Mouse (Mus musculus) kidney, embryonic 14.5 days (tissue): ENCODE data around the gene Sema7a. TPM values are rescaled to one million over a fixed set of nuclear protein-coding genes. Genes with fewer than 3 reads are reported as not detected.

Experiments used
- ATAC-seq: fragments of 200-750 bp; cut with Nextera tagmentation; 2 replicates; pipeline ENCODE4 v1.8.0; 2017; ENCODE audit warnings: moderate number of reproducible peaks, mild to moderate bottlenecking, moderate TSS enrichment, moderate library complexity; ENCODE audit not compliant: low FRiP score, low TSS enrichment
- H3K27ac ChIP-seq: fragments of 300-500 bp; sonication (generic); 2 replicates; pipeline ENCODE4 v1.5.1; 2014; ENCODE audit warnings: low read depth, mild to moderate bottlenecking, low read length, moderate library complexity, mixed read lengths
- H3K27me3 ChIP-seq: fragments of 300-500 bp; sonication (generic); 2 replicates; pipeline ENCODE4 v1.6.1; 2014; ENCODE audit warnings: mild to moderate bottlenecking, low read length; ENCODE audit not compliant: control insufficient read depth, insufficient read depth
- H3K36me3 ChIP-seq: fragments of 300-500 bp; sonication (generic); 2 replicates; pipeline ENCODE4 v1.6.1; 2014; ENCODE audit warnings: low read length, mixed read lengths; ENCODE audit not compliant: control insufficient read depth, insufficient read depth
- H3K4me1 ChIP-seq: fragments of 300-500 bp; sonication (generic); 2 replicates; pipeline ENCODE4 v1.6.1; 2014; ENCODE audit warnings: low read length, mixed read lengths; ENCODE audit not compliant: control insufficient read depth, insufficient read depth
- H3K4me2 ChIP-seq: fragments of 300-500 bp; sonication (generic); replicated peaks from 2 replicates; pipeline ENCODE4 v1.6.1; 2014; ENCODE audit warnings: low read depth, mild to moderate bottlenecking, low read length
- H3K4me3 ChIP-seq: fragments of 300-500 bp; sonication (generic); 2 replicates; pipeline ENCODE4 v1.5.1; 2014; ENCODE audit warnings: mild to moderate bottlenecking, low read length
- H3K9ac ChIP-seq: fragments of 300-500 bp; sonication (generic); 2 replicates; pipeline ENCODE4 v1.6.1; 2014; ENCODE audit warnings: low read depth, mild to moderate bottlenecking, low read length, moderate library complexity
- H3K9me3 ChIP-seq: fragments of 300-500 bp; sonication (generic); 2 replicates; pipeline ENCODE4 v1.6.1; 2016; ENCODE audit warnings: low read length; ENCODE audit not compliant: control insufficient read depth
- WGBS: fragments of 180-500 bp; shearing (Covaris S2); extraction: QIAGEN DNeasy Blood & Tissue Kit; methylation state at CpG from one replicate; pipeline ENCODE4 v1.1.7; 2014; 5-methylcytosine and 5-hydroxymethylcytosine counted together
- polyA plus RNA-seq: library from polyadenylated mRNA; unstranded; fragments of >200 nt; fragmentation: Nextera tagmentation; extraction: Ambion mirVana; gene quantifications from 2 replicates; pipeline ENCODE4 v1.2.1, GENCODE M21; 2014

Gene Sema7a
- polyA plus RNA-seq, 1 experiment from 2014 or later, result 0.93 TPM

DNA sequence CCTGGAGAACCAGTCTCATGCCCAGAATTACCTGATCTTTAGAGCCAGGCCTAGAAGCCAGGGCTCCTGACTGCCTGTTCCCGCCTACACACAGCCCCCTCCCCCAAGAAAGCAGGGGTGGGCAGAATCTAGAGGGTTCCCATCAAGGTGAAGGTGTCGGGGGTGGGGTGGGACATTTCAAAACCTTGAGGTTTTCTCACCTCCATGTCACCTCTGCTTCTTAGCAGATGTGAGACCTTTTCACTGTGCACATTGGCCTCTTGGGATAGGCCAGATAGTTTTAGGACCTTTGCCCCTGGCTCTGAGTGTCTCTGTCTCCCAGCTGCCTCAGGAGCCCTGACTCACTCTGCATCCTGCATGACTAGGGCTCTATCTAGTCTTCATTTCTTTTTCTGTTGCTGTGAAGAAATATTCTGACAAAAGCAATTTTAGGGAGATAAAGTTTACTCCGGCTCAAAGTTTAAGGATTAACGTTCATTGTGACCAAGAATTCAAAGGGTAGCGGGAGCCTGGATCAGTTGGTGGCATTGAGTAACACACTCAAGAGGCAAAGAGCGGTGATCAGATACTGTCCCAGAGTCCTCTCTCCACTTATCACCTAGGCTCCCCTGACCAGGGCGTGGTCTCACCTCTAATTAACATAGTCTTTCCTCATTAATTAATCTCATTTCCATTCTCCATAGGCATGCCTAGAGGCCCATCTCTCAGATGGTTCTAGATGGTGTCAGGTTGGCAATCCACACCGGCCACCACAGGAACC is 29.1 kb downstream of the Sema7a start:
- no peak for ATAC-seq
- 79% methylated on average over 8 of the region's 8 CpGs for WGBS

DNA sequence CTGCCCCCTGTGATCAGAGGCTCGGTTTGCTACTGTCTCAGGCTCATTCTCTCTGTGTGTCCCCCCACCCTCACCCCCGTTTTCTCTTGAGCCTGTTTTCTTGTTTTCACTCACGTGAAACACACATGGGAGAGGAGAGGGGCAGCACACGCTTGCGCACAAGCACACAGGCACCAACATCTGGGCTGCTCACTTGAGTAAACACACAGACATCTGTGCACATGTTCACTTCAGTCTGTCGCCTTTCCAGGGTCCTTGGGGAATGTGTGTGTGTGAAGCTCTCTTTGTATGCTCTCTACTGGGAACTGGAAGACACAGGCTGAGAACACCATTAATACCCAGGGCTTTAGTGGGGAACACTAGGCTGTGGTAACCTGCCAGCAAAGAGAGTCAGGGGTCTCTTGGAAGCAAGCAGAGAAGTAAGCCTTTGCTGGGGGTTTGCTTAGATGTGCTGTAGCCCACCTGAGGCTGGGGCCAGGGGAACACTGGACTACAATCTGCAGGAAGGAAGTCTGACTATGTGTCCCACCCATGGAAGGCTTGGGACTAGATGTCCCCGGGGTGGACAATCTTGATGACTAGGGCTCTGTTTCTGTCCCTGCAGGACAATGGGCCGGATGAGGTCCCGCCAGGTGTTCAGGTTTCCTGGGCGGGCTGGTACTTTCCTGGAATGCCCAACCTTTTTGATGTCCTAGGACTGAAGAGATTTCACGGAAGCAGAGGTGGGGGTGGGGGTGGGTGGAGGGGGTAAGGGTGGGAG is 30.0 kb downstream of the Sema7a start:
- H3K4me2 ChIP-seq, result no peak overlapping the region
- H3K27ac ChIP-seq, result no peak overlapping the region
- no peak overlapping the region for H3K4me3 ChIP-seq
- no peaks in the 10 kb centered on the region for H3K4me1 ChIP-seq
- no peak overlapping the region for H3K9ac ChIP-seq
- 69% methylated on average over 11 of the region's 11 CpGs for WGBS
- no peaks in the 10 kb centered on the region for H3K36me3 ChIP-seq
- no peaks in the 10 kb centered on the region for H3K27me3 ChIP-seq
- H3K9me3 ChIP-seq, result no peaks in the 10 kb centered on the region
- no peak for ATAC-seq

More for the DNA sequence above, 29.1 kb downstream of the Sema7a start:
- no peak overlapping the region for H3K4me3 ChIP-seq
- H3K4me1 ChIP-seq, result no peaks in the 10 kb centered on the region
- H3K27me3 ChIP-seq, result no peaks in the 10 kb centered on the region
- H3K27ac ChIP-seq, result no peak overlapping the region
- H3K9me3 ChIP-seq, result no peaks in the 10 kb centered on the region
- no peaks in the 10 kb centered on the region for H3K36me3 ChIP-seq
- no peak overlapping the region for H3K9ac ChIP-seq
- H3K4me2 ChIP-seq, result no peak overlapping the region

DNA sequence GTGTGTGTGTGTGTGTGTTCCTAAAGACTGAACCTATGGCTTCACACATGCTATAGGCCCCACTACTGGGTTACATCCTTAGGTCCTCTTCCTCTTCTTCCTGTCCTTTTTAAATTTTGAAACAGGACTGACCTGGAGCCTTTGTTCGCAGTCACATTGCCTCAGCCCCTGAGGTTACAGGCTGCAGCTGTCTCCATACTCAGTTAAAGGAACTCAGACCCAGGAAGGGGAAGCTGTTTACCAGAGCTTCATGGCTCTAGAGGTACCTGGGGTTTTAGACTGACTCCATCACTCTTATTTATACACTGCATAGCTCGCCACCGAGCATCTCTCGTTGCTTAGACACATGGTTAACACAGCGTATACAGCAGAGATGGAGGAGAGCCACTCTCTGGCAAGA is 31.5 kb downstream of the Sema7a start:
- Histone ChIP-seq H3K27ac (no peak overlapping the region), H3K4me3 (no peak overlapping the region), H3K9me3 (no peaks in the 10 kb centered on the region), H3K9ac (no peak overlapping the region), H3K4me1 (no peaks in the 10 kb centered on the region), H3K36me3 (no peaks in the 10 kb centered on the region), H3K27me3 (no peaks in the 10 kb centered on the region), H3K4me2 (no peak overlapping the region)
- no peak for ATAC-seq
- WGBS, result 85% methylated on average over 5 of the region's 5 CpGs

DNA sequence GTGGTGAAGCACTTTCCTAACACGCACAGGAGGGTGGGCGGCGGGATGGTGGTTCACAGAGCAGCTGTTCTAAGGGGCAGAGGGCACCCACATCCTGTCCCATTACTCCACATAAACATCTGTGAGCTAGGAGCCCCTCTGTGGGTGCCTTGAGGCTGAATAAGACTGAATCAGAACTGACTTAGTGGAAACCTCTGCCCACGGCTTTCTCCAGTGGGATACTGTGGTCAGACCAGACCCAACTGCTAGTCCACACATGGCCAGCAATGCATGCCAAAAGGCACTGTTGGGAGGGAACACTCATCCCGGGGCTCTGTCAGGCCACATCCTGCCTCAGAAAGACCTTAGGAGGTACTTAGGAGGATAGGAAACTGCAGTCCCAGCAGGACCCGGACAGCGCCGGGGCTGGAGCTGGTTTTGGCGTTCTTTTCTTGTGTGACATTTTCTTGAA is 32.3 kb downstream of the Sema7a start:
- Histone ChIP-seq H3K4me2 (no peak overlapping the region), H3K4me3 (no peak overlapping the region), H3K36me3 (no peaks in the 10 kb centered on the region), H3K27ac (no peak overlapping the region), H3K9me3 (no peaks in the 10 kb centered on the region), H3K9ac (no peak overlapping the region), H3K27me3 (no peaks in the 10 kb centered on the region), H3K4me1 (no peaks in the 10 kb centered on the region)
- no peak for ATAC-seq
- 46% methylated on average over 9 of the region's 9 CpGs for WGBS

DNA sequence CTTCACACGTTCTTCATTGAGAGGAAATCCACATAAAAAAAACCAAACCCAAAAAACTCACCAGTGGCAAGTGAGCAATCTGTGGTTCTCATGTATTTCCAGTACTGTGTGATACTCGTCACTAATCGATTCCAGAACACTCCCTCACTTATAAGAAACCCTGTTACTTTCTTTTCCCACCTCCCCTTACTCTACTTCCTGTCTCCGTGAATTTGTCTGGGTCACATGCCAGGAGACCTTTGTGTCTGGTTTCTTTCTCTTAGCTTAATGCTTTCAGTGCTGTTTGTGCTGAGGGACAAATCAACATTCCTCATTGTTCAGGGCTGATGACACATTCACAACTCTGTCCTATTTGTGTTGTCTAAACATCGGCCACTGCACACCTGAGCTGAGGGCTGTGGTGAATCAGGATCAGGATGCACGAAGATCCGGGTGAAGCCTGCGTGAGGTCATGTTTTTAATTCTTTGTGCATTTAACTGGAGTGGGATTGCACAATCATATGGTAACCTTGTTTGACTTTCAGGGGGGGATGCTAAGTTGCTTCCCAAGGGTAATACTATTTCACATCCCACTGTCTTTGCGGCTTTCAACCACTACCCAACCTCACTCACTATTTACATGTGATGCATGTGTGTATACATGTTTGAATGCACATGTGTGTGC is 33.0 kb downstream of the Sema7a start:
- H3K36me3 ChIP-seq, result no peaks in the 10 kb centered on the region
- no peaks in the 10 kb centered on the region for H3K9me3 ChIP-seq
- no peaks in the 10 kb centered on the region for H3K27me3 ChIP-seq
- WGBS, result 50% methylated on average over 9 of the region's 9 CpGs
- ATAC-seq, result no peak
- H3K9ac ChIP-seq, result no peak overlapping the region
- no peak overlapping the region for H3K4me2 ChIP-seq
- H3K27ac ChIP-seq, result no peak overlapping the region
- no peak overlapping the region for H3K4me3 ChIP-seq
- no peaks in the 10 kb centered on the region for H3K4me1 ChIP-seq

DNA sequence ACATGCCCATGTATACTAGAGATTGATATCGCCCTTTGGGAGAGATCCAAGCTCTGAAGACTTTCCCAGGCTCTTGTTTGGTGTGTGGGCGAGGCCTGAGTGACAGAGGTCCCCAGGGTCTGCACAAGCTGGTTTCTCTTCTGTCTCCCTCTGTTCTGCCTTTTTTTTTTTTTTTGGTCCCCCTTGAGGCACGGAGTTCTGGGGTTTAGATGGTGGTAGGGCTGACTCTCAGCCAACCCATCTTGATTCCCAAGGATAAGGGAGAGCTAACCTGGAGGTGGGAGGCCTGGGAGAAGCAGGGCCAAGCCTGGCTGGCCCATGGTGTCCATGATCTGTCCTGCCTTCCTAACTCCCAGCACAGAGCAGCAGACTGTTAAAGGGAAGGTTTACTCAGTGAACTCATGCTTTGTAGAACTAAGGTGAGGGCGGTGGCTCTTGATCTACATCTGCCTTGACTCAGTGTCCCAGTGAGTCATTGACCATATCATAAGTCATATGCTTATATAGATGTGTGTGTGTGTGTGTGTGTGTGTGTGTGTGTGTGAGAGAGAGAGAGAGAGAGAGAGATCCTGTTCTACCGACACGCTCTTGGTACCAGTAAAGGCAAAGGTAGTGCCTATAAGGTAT is 33.6 kb downstream of the Sema7a start:
- H3K27ac ChIP-seq, result no peak overlapping the region
- no peak overlapping the region for H3K9ac ChIP-seq
- no peak overlapping the region for H3K4me2 ChIP-seq
- no peaks in the 10 kb centered on the region for H3K36me3 ChIP-seq
- no peaks in the 10 kb centered on the region for H3K4me1 ChIP-seq
- WGBS, result 75% methylated on average over 6 of the region's 6 CpGs
- no peaks in the 10 kb centered on the region for H3K27me3 ChIP-seq
- no peak for ATAC-seq
- no peaks in the 10 kb centered on the region for H3K9me3 ChIP-seq
- H3K4me3 ChIP-seq, result no peak overlapping the region

DNA sequence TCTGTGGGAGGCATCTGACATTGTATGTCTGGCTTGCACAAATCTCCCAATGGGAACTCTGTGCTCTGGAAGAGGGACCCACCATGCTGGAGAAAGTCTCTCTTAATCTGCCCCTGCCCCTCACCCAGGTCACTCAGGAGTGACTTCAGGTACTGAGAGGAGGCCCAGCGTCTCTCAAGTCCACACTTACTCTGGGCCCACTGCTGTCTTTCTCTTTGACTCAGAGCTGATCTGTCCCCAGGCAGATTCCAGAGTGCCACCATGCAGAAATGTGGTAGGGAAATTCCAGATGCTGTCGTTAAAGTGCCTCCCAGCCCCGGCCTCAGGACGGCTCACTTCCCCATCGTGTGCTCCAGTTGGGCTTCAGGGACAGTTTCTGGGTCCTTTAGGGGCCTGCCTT is 34.3 kb downstream of the Sema7a start:
- H3K9ac ChIP-seq, result no peak overlapping the region
- no peak overlapping the region for H3K4me2 ChIP-seq
- H3K4me3 ChIP-seq, result no peak overlapping the region
- H3K27me3 ChIP-seq, result no peaks in the 10 kb centered on the region
- no peaks in the 10 kb centered on the region for H3K9me3 ChIP-seq
- no peaks in the 10 kb centered on the region for H3K4me1 ChIP-seq
- no peak overlapping the region for H3K27ac ChIP-seq
- 48% methylated on average over 5 of the region's 5 CpGs for WGBS
- ATAC-seq, result no peak
- no peaks in the 10 kb centered on the region for H3K36me3 ChIP-seq

DNA sequence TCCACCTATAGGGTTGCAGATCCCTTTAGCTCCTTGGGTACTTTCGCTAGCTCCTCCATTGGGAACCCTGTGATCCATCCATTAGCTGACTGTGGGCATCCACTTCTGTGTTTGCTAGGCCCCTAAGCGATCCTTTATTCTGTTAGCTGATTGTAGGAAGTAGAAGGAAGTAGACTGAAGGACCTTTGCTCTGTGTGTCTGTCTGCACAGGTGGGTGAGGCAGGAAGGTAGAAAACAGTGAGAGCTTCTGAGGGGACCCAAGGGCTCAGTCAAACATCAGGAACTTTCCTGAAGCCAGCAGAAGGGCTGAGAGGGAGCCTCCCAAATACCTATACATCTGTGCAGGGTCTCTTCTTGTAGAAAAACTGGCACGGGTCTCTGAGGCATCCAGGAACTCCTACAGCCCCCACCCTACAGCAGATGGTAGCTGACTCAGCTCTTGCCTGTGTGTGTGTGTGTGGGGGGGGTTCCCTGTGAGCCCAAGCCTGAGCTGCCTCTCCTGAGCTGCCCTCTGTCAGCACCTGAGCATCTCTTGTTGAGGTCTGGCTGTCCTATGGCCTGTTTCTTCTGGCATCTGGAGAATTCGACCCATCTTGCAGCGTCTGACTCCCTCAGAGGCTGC is 35.4 kb downstream of the Sema7a start:
- no peaks in the 10 kb centered on the region for H3K27me3 ChIP-seq
- H3K4me2 ChIP-seq, result no peak overlapping the region
- no peaks in the 10 kb centered on the region for H3K36me3 ChIP-seq
- WGBS, result 74% methylated on average over 5 of the region's 5 CpGs
- no peaks in the 10 kb centered on the region for H3K9me3 ChIP-seq
- H3K4me1 ChIP-seq, result no peaks in the 10 kb centered on the region
- no peak for ATAC-seq
- H3K4me3 ChIP-seq, result no peak overlapping the region
- H3K9ac ChIP-seq, result no peak overlapping the region
- H3K27ac ChIP-seq, result no peak overlapping the region
